Mouse (Mus musculus): ENCODE results near the gene Timm8a2.

Timm8a2 gene

GRCm38 (mm10) chr14:122034451-122034850, at the start of gene Timm8a2:
TSS of gene Timm8a2 (plus strand) at chr14:122034674.
- no peak for DNase-seq

GRCm38 (mm10) chr14:121985477-121985876, 49.0 kb upstream of the Timm8a2 start:
- no peak for DNase-seq

- DNase-seq: no peak
These were observed 48.4 kb upstream of the Timm8a2 start for GRCm38 (mm10) chr14:121986028-121986427.

DNA sequence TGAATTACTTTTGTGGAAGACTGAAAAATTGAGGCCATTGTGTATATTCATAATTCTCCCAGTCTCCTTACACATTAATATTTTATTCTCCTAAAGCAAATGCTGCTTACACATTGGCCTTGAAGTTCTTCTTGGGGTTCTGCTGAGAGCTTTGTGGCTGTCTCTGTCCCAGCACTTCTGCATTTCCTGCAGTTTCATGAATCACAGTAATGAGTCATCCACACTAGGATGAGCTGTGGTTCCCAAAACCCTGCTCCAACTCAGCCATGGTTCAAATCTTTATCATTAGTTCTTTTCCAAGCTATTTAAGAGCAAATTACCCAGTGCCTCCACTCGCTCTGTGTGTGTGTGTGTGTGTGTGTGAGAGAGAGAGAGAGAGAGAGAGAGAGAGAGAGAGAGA, 47.2 kb upstream of the Timm8a2 start:
- no peak for DNase-seq

DNA sequence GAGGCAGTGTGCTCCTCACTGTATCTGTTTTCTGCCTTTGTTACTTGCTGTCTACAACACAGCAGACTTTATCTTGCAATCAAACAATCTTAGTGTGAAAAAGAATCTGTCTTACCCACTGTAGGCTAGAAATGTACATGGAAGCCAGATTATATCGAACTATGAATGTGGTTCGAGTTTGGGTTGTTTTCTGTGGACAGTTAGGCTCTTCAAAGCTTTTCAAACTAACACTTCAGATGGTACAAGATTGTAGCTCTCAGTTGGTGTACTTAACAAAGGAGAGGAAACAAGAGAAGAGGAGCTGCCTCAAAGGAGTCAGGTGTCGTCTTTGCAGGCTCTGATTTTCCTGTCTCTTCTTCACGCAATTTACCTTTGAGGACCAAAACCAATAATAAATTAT, 46.8 kb upstream of the Timm8a2 start:
- DNase-seq: no peak

DNA sequence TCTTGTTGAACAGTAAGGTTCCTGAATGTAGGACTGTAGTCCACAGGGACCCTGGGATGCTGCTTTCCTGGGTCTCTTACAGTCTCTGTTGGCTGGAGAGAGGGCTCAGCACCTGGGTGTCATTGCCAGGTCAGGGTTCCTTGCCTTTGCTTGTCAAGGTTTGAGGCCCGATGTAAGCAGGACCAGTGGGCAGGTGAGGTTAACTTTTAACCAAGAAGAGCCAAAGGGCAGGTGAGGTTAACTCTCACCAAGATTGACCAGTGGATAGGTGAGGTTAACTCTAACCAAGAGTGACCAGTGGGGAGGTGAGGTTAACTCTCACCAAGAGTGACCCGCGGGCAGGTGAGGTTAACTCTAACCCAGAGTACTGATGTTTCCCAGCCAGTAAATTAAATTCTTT, 45.1 kb upstream of the Timm8a2 start:
- DNase-seq: peak; percentile 24 to 48

- no peak for DNase-seq
These were observed 44.6 kb upstream of the Timm8a2 start for GRCm38 (mm10) chr14:121989869-121990268.

DNA sequence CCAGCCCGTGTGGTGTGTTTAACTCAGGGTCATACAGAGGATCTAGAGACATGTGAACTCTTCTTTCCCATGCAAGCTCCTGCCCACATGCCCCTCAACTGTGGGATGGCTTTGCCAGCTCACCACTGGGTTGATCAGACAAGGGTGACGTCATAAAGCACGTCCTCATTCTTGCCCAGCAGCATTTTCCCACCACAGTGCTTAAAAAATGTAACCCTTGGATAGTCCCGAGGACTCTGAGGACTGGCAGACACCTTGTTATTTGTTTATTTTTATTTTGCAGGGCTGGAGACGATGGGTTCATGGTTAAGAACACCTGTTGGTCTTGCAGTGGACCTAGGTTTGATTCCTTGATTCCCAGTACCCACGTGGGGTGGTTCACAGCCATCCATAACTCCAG, 43.6 kb upstream of the Timm8a2 start:
- no peak for DNase-seq

- no peak for DNase-seq
These were observed 42.6 kb upstream of the Timm8a2 start for GRCm38 (mm10) chr14:121991921-121992320.

GRCm38 (mm10) chr14:121992395-121993280, 41.8 kb upstream of the Timm8a2 start:
- no peak for DNase-seq

DNA sequence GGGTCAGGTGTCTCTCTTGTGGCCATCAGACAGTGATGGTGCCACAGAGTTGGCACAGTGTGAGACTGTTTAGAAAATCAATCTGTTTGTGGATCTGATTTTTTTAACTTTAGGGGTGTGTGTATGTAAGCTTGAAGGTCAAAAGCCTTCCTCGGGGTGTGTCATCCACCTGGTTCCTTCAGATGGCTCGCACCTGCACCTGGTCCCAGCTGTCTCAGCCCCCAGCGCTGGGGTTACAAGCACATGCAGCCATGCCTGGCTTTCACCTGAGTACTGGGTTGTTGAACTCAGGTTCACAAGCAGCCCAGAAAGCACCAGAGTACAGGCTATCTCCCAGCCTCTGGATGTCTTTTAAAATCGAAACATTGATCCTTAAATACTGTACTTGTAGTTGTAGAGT, 40.9 kb upstream of the Timm8a2 start:
- no peak for DNase-seq

- no peak for DNase-seq
These were observed 40.2 kb upstream of the Timm8a2 start for GRCm38 (mm10) chr14:121994171-121994700.

- no peak for DNase-seq
These were observed 39.5 kb upstream of the Timm8a2 start for GRCm38 (mm10) chr14:121994846-121995556.

DNA sequence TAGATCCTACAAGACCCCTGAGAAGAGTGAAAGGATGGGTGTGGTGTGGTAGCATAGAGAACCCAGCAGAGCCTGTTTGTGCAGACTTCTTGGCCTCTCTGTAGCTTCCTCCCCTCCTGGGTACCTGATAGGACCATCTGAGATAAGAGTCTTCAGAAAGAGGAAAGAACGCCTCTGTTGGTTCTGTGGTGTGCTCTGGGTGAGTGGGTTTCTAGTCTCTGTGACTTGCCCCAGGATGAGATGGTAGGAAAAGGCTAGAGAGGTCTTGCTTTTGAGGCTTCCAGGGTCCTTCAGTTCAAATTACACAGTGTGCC, 39.0 kb upstream of the Timm8a2 start:
- DNase-seq: no peak

- peak; percentile 92 for DNase-seq
These were observed 37.7 kb upstream of the Timm8a2 start for GRCm38 (mm10) chr14:121996786-121997185.

- DNase-seq: peak in 1 of 2 experiments; percentile 28
These were observed 35.0 kb upstream of the Timm8a2 start for GRCm38 (mm10) chr14:121999455-121999854.

DNA sequence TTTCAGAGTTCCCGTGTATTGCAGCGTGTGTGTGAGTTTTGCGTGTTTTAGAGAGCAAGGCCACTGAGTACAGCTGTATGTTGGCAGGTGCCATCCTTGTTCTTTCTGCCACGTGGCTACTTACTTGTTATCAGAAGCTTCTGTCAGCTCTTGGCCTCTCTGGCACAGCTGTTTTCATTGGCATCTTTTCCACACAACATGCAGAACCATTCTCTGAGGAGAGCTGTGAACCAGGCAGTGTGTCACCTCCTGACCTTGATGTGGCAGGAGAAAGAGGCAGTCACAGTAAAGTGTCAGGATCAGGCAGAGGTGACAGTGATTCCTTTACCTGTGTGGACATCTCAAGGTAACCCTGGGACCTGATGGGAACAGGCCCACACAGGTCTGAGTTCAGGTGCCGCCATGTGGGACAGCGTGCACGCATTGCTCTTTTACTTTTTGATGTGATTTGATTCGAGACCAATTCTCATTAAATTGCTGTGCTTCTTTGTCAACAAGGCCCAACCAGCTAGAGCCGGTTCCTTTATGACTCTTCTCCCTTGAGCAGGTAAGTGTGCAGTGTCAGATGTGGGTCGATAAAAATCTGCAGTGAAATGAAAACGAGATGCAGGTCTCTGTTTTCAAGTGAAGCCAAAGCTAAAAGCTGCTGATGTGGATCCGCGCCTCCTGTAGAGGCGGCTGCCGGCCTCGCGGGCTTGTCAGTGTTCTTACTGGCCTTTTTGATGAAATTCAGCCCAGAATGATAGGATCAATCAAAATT, 33.9 kb upstream of the Timm8a2 start:
- peak in 1 of 2 experiments; percentile 11 for DNase-seq

DNA sequence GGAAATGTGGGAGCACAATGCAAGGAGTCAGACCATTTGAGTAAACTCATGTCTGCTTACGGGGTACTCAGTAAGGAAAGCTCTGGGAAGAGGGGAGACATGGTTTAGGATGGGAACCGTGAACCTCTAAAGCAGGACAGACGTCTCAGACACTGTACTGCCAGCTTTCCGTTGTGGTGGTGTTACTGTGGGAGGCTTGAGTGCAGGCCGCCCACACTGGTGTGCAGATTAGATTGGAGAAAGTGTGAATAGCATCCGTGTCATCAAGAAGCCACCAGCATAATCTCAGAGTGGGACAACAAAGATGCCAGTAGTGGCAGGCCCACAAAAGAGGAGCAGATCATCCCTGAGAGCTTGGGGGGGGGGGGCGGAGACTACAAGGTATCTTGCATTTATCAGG, 32.2 kb upstream of the Timm8a2 start:
- no peak for DNase-seq

- no peak for DNase-seq
These were observed 30.7 kb upstream of the Timm8a2 start for GRCm38 (mm10) chr14:122003812-122004211.

GRCm38 (mm10) chr14:122008261-122008660, 26.2 kb upstream of the Timm8a2 start:
- no peak for DNase-seq

- no peak for DNase-seq
These were observed 25.0 kb upstream of the Timm8a2 start for GRCm38 (mm10) chr14:122009502-122009901.

- DNase-seq: no peak
These were observed 24.2 kb upstream of the Timm8a2 start for GRCm38 (mm10) chr14:122010301-122010700.

- no peak for DNase-seq
These were observed 22.7 kb upstream of the Timm8a2 start for GRCm38 (mm10) chr14:122011768-122012167.

Data from kidney, postnatal 25 days (tissue).